Mouse (Mus musculus) layer of hippocampus, adult 2 months (tissue): ENCODE measurements around the gene Gabra5. TPM values are rescaled to one million over a fixed set of nuclear protein-coding genes. Genes with fewer than 3 reads are reported as not detected.

Source experiments
- DNase-seq, 2 experiments: peaks; one replicate each; pipeline ENCODE4 v3.0.0; 2022; ENCODE audit warnings: low spot score in 2 of 2
- H3K27ac ChIP-seq: fragments of 200-600 bp; 2 replicates; pipeline ENCODE4 v1.8.1; 2022
- H3K4me3 ChIP-seq: fragments of 200-600 bp; 2 replicates; pipeline ENCODE4 v1.8.1; 2022; ENCODE audit warnings: mild to moderate bottlenecking
- CTCF ChIP-seq: fragments of 200-600 bp; conservative IDR thresholded peaks from 2 replicates; pipeline ENCODE4 v1.8.1; 2022; ENCODE audit warnings: antibody characterized with exemption, mild to moderate bottlenecking, moderate library complexity
- total RNA-seq, 2 experiments: library from RNA; stranded (reverse); gene quantifications; 2 replicates each; pipeline ENCODE4 v1.2.3; 2021

The Gabra5 gene
- total RNA-seq, 2 experiments from 2014 or later, result 172 to 194 TPM

DNA sequence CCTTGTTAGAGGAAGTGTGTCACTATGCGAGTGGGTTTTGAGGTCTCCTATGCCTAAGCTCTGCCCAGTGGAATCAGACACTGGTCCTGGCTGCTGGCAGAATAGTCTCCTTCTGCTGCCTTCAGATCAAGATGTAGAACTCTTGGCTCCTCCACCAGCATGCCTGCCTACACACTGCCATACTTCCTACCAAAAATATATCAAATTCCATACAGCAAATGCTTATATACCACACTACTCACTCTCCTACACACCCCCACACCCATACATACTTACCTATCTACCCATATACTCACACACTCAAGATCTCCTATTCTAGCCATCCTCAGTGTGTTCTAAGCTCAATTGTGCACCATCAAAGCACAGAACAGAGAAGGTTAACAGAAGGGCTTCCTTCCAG, 38.5 kb downstream of the Gabra5 start:
- TF ChIP-seq CTCF, result no peak
- no peak for DNase-seq
- no peak overlapping the region for H3K27ac ChIP-seq
- H3K4me3 ChIP-seq, result no peak overlapping the region

DNA sequence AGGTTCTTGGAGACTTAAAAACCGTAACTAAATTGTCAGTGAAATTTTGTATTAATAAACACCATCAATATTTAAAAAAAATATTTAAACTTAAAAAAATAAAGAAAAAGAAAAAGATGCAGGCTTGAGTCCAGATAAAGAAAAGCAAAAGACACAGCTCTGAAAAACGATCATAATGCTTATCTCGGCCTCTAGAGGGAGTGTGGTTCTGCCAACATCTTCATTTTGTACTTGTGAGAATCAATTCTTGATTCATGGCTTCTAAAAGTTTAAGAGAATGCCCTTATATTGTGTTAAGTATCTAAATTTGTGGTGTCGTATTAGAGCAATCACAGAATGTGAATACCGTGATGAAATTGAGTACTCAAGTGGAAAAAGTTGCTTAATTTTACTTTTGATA, 49.5 kb downstream of the Gabra5 start:
- TF ChIP-seq CTCF, result peak; percentile 67
- Histone ChIP-seq H3K27ac (no peak overlapping the region), H3K4me3 (no peak overlapping the region)
- DNase-seq, result no peak

DNA sequence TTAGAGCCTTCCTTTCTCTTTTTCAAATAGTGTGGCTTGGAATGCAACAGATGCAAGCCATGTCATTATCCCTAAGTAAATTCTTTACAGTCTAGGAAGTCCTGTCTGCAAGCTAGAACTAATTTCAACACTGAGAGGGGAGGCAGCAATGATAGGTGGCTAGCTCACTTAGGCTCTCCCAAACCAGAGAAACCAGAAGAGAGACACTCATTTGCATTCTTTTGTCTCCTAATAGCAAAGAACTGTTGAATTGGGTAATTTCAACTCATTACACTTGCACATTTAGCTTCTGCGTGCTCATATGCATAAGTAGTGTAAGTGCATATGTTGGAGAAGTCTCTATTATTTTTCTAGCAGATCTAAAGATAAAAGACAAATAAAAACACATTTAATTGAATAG, 61.6 kb downstream of the Gabra5 start:
- DNase-seq, result no peak
- Histone ChIP-seq H3K4me3 (no peak overlapping the region), H3K27ac (no peak overlapping the region)
- no peak for TF ChIP-seq CTCF

DNA sequence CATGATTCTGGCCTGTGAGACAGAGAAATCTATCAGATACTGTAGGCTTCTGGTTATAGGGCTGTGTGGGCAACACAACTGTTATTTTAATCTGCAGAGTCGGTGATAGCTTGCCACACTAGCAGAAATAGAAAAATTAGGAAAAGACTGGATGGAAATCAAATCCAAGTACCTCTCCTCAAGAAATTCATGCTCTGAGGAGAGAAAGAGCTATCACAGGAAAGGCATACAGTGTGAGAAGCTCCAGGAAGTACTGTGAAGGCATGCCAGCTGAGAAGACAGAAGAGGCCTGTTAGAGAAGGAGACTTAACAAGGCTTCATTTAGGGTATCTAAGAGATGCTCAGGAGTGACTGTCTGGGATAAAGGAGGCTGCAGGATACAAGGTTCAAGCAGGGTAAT, 87.2 kb downstream of the Gabra5 start:
- no peak for DNase-seq
- peak overlapping the region; percentile 46; the same call in 1 of the 2 replicates for H3K27ac ChIP-seq
- H3K4me3 ChIP-seq, result no peak overlapping the region
- TF ChIP-seq CTCF, result no peak

DNA sequence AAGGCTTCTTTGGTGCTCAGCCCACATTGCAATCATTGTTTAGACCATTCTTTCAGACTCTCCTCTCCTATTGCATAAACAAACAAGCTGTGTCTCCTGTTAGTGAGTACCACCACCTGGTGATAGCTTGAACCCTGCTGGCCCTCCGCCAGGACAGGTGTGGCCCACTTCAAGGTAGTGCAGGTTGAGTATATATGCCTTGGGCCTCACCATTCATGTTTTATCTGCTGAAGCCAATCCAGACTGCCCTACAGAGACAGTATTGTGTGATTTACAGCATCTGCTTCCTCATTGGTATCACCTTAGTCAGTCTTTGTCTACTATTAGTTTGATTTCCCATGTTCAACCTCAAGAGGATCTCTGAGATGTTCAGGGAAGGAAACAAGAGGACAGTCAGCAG, 88.8 kb downstream of the Gabra5 start:
- Histone ChIP-seq H3K27ac (no peak overlapping the region), H3K4me3 (no peak overlapping the region)
- no peak for TF ChIP-seq CTCF
- no peak for DNase-seq

DNA sequence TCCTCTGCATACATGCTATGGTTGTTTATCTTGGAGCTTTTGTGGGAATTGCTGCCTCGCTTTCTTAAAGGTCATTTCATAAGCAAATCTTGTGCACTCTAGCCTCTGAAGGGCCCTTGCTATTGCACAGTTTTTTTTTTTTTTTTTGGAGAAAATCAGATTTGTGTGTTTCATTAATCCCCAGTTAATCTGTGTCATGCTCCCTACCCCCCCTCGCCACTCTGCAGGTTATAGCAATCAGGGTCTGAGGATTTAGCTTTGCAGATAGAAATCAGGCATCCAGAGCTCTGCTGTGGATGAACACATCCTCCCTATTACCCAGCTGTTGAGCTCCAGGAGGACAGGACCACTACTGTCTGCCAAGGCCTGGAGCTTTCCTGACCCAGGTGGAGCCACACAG, 90.5 kb downstream of the Gabra5 start, which contains the start of gene Gabrb3:
TSS of gene Gabrb3 (plus strand) at position 301 of the 400 bp plus-strand sequence.
- TF ChIP-seq CTCF, result no peak
- Histone ChIP-seq H3K4me3 (no peak within 1 kb of the TSS), H3K27ac (peak within 1 kb of the TSS; percentile 47; the same call in 1 of the 2 replicates)
- DNase-seq, result no peak

DNA sequence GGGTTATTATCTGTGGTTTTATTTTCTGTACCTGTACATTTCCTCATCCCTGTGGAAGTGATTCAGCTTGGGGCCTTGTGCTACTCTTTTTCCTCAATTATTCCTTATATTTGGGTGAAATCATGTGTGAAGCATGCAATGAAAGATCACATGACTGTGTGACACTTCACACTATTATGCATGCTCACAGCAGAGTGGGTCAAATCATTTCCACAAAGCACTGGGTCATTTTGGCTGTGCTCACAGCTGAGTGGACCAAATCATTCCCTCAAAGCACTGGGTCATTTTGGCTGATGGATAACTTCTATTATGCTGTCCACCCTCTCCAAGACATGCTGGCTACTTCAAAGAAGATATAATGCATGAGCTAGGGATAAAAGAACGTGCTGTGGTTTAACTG, 97.0 kb downstream of the Gabra5 start:
- Histone ChIP-seq H3K27ac (no peak overlapping the region), H3K4me3 (no peak overlapping the region)
- no peak for DNase-seq
- no peak for TF ChIP-seq CTCF

DNA sequence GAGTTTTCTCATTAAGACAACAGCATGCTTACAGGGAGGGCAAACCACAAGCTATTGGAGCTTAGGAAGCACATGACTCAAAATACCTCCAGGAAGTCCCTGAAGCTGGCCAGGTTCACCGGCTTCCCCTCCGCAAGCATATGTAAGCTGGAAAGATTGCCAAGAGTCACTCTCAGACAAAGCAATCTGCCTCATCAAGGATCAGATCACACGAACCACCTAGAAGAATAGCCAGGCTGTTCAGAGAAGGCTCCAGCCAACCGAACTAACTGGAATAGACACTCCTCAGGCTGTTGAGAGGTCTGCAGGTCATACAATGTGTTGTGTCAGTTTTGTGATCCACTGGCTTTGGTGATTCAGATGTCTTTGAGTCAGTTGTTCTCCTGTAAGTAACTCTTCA, 98.7 kb downstream of the Gabra5 start:
- no peak overlapping the region for H3K4me3 ChIP-seq

DNA sequence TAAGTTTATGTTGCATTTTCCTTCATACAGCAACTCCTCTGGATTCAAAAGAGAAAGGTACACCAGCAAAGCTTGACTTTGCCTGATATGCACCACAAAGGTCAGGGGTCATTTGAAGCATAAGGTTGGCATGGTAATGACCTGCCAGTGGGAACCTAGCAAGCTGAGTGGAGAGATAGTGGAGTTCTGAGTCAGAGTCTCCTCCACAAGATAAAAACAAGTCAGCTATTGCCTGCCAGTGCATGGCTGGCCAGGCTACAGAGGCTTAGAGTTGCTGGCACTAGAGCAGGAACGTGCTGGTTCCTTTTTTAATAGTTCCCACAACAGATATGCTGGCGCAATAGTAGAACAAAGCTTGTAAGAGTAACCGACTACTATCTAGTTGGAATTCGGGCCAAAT, 116.3 kb downstream of the Gabra5 start:
- no peak overlapping the region for H3K4me3 ChIP-seq
- DNase-seq, result no peak
- H3K27ac ChIP-seq, result no peak overlapping the region
- TF ChIP-seq CTCF, result no peak

More for the DNA sequence above, 98.7 kb downstream of the Gabra5 start:
- DNase-seq, result no peak
- no peak overlapping the region for H3K27ac ChIP-seq
- TF ChIP-seq CTCF, result no peak

DNA sequence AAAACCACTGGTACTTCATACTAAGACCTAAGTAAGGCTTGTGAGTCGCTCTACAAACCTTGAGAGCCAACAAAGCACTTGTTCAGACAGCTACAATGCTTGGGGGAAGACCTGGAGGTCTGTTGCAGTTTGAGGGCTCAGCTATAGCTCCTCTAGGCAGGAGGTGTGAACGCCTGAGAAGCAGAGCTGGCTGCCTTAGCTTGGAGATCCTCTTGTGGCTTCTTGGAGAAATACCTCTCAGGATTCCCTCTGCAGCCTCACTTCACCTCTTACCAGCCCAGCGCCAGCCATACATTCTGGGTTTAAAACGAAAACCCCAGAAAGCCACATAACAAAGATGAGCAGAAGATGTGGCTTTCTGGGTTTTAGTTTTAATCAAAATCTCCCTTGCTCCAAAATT, 119.8 kb downstream of the Gabra5 start:
- peak; percentile 58 for TF ChIP-seq CTCF
- no peak overlapping the region for H3K27ac ChIP-seq
- no peak for DNase-seq
- no peak overlapping the region for H3K4me3 ChIP-seq

DNA sequence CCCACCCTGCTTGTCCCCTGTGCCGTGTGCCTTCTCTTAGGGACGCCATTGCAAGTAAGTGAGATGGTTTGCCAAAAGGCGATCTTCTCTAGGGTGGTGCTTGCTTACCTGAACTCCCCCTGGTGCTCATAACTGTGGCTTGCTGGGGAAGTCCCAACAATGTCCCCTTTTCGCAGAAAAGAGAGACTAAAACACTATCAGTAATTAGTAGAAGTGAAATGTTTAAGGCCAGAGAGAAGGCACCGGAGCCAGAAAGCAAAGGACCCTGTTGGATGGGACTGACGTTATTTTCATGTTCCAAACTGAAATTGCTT, 122.6 kb downstream of the Gabra5 start:
- H3K4me3 ChIP-seq, result peak overlapping the region; percentile 65
- no peak for DNase-seq
- peak; percentile 67 for TF ChIP-seq CTCF
- H3K27ac ChIP-seq, result peak overlapping the region; percentile 87

DNA sequence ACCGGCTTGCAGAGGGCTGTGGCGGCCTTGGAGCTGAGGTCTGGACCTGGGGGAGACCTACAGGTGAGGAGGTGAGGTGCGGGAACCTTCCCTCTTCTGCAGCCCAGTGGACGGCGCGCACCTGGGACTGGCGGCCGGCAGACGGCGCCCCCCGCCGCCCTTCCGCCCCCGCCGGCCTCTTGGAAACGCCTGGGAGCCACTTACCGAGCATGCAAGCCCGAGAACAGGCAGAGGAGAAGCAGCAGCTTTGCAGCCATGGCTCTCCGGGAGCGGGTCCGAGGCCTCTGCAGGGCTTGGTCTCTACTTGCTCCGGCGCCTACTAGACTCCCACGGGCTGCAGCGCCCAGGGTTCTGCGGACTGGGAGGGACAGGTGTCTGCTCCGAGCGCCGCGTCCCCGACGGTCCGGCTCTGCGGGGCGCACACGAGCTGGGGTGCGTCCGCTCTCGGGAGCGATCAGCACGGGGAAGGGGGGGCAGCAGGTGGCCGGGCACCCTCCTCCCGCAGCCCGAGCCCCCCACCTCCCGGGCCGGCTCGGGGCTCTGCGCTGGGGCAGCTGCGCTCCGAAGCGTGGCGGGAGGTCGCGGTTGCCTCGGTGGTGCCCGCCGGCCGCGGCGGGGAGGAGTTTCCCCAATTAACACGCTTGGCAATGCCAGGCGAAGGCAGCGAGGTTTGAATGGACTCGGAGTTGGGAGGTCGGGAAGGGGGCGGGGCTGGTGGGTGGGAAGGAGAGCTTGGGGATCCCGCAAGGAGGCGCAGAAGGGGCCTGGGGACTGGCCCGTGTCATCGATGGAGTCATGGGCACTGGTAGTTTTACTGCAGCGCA, 123.1 kb downstream of the Gabra5 start, which contains the start of gene Gabrg3:
TSS of gene Gabrg3 (minus strand) at position 672 of the 824 bp plus-strand sequence.
- TF ChIP-seq CTCF, result peak; percentile 41
- DNase-seq, result peak in 1 of 2 experiments; percentile 59
- Histone ChIP-seq H3K4me3 (peak within 1 kb of the TSS; percentile 65), H3K27ac (peak within 1 kb of the TSS; percentile 87)

DNA sequence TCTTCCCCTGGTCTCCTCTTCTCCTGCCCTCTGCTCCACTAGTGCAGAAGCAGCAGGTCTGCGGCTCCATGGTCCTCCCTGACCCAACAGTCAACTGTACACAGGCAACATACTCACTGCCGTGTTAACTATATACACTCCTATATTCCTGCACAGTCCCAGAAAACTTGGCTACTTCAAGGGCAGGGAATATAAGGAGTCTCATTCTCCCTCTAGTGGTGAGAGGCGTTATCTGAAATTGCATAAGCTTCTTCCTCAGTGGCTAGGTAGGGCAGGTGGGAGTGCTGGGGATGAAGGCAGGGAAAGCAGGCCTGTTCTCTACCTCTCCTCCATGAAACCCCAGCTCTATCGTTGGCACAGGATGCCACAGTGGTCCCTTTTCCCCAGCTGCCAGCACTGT, 125.7 kb downstream of the Gabra5 start:
- peak; percentile 53 to 56 for DNase-seq
- Histone ChIP-seq H3K27ac (peak overlapping the region; percentile 39; the same call in 1 of the 2 replicates), H3K4me3 (peak overlapping the region; percentile 24; the same call in 1 of the 2 replicates)
- peak; percentile 88 for TF ChIP-seq CTCF

DNA sequence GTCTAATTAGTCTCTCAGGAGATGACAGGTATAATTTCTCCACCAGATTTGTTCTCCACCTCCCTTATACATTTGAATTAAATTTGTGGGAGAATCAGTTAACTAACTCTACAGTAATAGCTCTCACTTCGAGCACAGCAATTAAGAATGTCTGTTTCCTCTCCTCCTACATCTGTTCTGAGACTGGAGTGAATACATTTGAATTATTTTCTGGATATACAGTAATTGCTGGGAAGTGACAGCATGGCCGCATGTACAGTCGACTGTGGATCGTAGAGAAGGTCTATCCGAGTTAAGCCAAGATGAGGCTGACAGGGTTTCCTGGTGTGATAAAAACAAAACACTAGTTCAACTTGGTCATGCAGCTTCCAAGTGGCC, 143.9 kb downstream of the Gabra5 start:
- no peak for TF ChIP-seq CTCF
- Histone ChIP-seq H3K27ac (no peak overlapping the region), H3K4me3 (no peak overlapping the region)
- no peak for DNase-seq
